Mouse (Mus musculus) 3134 (cell line): Measurements from ENCODE around the gene Gm3727.
"Not testable (repeated sequence)": the region's sequence is repeated elsewhere in the genome, so short reads cannot be mapped to it uniquely, and the experiment has no call there.

ENCODE experiments used
- DNase-seq: peaks from one replicate; pipeline ENCODE4 v3.0.0-alpha.2; 2011; ENCODE audit warnings: low spot score; ENCODE audit not compliant: insufficient read length; ENCODE audit errors: extremely low read depth

Gm3727 gene

GRCm38 (mm10) chr14:7264614-7265013, at the start of gene Gm3727:
Gene Gm3727 (minus strand): TSS chr14:7264714.
- not testable (repeated sequence) for DNase-seq

- not testable (repeated sequence) for DNase-seq
These were observed 21.0 kb downstream of the Gm3727 start for GRCm38 (mm10) chr14:7243498-7243897.
